Mouse (Mus musculus) frontal cortex, adult (tissue): ENCODE results near the gene 9430097D07Rik.
A peak's percentile ranks its signal among the peaks of the same experiment; 100 is the strongest.

Experiments used
- ATAC-seq: cut with Nextera tagmentation; 2 replicates; pipeline ENCODE4 v1.9.2; 2017; ENCODE audit warnings: mild to moderate bottlenecking, moderate library complexity, mixed read lengths; ENCODE audit not compliant: low TSS enrichment

9430097D07Rik gene

DNA sequence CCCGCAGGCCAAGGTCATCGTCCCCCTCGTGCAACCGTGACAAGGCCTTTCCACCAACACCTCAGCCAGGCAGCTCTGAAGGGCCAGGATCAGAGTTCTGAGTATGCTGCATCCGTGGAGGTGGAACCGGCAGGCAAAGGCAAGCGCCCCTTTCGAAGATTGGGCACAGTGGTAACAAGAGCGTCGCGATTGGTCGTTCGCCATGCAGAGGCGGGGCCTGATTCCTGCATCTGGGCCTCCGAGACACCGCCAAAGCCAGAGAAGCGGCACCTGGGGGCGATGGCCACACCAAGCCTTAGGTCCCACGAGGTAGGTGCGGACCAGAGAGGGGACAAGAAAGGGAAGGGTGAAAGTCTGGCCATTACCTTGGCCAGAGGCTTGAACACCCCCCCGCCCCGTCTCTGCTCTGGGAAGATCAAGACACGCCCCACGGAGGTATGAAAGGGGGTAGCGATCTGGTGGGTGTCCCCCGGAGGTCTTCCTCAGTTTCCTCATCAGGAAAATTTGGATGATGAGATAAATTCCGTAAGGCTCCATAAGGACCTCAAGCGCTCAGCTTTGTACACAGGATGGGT is at the start of gene 9430097D07Rik:
Gene 9430097D07Rik (minus strand): TSS at position 99 of the 575 bp plus-strand sequence.
- peak; percentile 69 for ATAC-seq

DNA sequence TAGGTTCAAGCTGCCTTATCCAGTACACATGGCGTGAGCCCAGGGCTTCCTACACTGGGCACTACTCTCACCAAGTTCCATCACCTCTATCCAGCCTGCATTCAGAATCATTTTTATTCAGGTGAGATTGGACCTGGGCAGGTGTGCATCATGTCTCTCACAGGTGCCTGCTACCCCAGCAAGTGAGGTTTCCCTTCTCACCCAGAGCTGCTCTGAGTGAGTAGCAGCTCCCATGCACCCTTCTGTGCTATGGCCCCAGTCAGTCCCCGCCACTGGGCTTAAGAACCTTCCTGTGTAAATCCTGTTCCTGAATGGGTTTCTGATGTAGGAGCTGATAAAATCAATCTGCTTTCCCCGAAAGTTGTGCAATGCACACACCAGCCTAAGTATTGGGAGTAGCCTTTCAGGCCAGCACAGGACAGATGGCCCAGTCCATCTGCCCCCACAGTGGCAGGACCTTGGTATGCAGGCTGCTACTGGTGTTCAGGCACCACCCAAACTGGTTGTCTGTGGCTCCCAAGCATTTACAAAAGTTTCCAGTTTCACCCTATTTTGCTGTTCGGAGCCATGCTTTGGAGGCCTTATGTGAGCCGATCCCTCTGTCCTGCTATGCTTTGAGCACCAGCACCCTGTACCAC is 48.7 kb upstream of the 9430097D07Rik start:
- ATAC-seq = no peak

DNA sequence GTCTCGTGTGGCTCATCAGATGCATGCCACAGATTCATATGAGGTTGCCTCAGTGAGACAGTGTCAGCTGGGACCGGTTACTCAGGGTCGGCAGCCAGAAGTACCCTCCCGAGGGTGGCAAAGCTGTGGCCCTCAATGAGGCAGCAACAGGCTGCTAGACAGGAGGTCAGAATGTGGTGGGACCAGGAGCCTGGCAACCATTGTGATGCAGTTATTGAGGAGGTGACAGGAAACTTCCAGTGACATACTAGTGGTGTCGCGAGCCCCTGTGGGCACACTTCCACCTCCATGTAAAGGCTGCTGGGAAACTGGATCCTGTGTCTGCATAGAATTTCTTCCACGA is 46.0 kb upstream of the 9430097D07Rik start, which contains the start of gene Ak1:
Gene Ak1 (plus strand): TSS at position 242 of the 343 bp plus-strand sequence.
- no peak for ATAC-seq

DNA sequence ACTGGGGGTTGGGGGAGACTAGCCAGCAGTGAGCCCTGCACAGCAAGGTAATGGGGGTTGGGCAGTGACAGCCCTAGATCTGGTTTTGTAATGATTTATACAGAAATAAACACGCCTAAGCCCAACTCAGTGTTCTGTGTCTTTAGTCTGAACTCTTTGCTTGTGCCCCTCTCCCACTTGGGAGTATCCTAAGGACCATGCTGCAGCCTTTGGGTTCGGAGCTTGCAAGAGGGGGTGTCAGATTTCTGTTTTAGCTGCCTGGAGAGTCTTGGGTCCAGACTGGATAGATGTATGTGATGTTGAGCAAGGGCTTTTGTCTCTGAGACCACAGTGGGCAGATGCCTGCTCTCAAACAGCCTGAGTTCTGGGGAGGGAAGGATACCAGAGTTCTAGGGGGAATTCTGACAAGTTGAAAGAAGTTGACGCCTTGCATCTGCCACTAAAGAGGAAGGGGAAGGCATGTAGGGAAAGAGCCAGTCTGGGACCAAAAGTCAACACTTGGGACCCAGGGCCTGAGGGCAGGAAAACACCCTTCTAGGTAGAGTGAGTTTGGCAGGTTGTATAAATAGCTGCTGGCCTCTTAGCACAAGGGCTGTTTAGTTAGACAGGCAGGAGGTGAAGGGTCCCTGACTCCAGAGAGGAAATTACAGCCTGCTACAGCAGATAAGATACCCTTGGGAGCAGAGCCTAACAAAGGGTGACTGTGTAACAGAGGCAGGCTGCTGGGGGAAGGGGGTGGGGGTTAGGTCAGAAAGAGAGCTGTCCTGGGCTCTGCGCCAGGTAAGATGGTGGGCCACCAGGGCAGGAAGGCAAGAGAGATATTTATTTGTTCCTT is 45.4 kb upstream of the 9430097D07Rik start:
- no peak for ATAC-seq

DNA sequence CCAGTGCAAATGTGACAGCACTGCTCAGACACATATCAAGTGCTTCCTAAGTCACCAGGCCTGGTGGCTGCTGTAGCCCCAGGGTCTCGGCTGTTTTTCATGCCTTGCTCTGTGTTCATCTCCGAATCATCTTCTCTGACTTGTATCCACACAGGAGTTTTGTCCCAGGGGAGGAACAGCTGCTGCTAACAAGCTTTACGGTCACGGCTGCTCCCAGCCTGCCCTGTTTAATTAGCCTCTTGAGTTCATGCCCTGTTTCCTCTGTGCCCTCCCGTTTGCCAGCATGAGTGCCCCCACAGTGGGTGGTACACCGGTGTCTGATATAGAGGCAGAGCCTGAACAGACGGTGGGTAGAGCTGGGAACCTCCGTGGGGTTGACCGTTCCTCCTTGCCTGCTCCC is 42.6 kb upstream of the 9430097D07Rik start:
- no peak for ATAC-seq

DNA sequence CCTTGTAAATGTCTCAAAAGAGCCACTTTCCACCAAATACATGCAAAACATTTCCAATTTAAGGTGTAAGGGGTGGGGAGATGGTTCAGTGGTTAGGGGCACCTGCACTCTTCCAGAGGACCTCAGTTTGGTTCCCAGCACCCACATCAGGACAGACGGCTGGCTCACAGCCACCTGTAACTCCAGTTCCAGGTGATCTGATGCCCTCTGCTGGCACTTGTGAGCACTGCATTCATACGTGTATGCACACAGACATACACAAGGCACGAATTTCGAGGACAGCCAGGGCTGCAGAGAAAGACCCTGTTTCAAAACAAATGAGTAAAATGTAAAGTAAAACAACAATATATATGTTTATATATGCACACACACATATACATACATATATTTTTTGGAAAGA is 42.1 kb upstream of the 9430097D07Rik start:
- no peak for ATAC-seq

DNA sequence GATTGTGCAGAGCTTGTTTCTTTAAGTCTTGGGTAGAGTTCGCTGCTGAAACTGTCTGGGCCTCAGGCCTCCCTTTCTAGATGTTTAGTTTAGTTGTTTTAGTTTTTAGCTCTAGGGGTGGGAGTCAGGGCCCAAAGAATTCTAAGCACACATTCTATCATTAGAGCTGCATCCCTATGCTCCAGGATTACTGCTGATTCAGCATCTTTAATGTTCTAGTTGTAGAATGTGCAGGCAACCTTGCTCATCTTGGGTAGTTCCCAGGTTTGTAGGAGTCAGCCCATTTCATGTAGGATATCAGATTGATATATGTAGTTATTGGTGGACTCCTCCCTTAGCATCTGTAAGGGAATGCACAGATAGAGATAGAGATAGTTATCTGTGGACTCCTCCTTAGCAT is 41.6 kb upstream of the 9430097D07Rik start:
- ATAC-seq = no peak

DNA sequence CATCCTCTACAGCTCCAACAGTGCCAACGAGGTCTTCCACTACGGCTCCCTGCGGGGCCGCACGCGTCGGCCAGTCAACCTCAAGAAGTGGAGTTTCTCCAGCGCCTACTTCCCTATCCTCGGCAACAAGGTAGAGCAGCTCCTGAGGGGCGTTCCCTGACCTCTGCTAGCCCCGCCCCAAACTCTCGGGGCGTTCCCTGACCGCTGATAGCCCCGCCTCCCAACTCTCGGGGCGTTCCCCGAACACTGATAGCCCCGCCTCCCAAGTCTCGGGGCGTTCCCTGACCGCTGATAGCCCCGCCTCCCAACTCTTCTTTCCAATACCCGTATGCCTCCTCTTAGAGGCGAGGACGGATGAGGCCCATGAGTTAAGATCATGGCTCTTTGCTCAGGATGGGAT is 36.8 kb upstream of the 9430097D07Rik start:
- no peak for ATAC-seq

DNA sequence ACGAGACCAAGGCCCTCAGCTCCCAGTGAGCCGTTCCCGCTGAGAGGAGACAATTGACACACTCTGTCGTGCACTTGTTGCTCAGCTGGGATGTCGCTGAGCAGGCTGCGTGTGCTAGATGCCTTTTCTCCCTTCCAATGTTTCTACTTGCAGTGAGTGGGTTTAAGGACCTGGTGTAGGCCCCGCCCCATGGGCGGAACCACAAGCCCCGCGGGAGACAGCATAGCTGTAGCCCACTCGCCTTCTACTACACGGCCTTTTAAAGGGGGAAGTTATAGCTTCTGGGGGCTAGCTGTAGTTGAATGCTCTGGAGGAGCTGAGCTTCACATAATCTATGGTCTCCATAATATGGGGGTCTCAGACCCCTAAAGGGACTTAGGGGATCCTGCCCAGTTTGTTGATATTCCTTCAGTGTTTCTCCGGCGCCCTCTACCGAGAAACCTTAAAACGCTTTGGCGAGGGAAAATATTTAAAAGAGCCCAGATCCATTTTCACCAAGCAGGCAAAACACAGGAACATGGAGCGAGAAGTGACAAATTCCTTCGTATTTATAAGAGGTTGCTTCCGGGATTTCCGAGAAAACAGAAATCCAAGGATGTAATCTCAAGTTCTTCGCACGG is 35.2 kb upstream of the 9430097D07Rik start:
- ATAC-seq = peak; percentile 21; the same call in 1 of the 2 replicates

DNA sequence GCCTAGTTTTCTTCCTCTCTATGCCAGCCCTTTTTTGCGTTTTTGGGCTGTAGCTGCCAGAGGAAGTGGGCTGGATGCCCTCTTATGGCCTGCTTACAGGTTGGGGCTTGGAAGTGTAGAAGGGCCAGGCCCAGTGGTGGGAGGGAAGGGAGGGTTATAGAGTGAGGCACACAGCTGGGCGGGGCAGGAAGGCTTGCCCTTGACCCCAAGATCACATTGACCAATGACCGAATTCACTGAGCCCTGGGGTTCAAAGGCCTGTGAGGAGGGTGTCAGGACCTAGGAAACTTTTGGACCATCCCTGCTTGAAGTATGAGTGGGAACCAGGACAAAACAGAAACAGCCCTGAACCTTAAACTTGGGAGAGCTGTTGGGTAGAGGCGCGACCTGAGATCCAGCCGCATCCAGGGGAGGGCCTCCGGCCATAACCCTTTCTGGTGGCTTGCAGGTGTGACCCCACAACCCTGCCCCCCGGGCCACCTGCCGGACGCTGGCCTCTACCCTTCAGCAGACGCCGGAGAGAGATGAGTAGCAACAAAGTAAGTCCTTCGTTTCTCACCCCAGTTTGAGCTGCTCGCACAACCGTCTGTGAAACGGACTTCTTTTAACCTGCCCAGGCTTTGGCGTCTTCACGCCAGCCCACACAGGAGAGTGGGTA is 33.4 kb upstream of the 9430097D07Rik start:
- no peak for ATAC-seq

DNA sequence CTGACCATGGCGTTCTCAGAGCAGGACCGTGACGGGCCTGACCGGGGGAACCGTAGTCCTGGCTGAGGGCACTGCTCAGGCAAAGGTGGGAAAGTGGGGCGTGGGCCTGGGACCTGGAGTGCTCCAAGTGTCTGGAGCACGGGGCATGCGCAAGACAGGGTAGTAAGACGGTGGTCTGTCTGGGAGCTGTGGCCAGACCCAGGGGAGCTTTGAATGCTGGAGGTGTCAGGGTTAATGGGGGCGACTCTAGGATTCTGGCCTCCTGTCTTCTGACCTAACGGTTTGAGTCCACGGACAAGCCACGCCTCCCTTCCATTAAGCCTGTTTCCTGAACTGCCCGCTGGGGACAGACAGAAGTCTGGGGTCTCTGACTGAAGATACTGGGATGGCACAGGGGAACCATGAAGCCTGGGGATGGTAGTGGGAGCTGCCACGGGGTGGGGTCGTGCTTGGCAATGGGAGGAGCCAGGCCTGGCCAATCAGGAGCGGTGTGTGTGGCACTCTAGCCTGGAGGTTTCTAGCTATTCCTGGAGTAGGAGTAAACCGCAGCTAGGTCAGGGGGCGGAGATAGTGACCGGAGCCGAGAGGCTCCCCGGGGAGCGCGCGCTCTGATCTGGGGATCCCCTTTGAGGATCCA is 32.8 kb upstream of the 9430097D07Rik start:
- ATAC-seq = 0 out of 2 replicates have a peak, but pooled peaks have one; percentile 21

DNA sequence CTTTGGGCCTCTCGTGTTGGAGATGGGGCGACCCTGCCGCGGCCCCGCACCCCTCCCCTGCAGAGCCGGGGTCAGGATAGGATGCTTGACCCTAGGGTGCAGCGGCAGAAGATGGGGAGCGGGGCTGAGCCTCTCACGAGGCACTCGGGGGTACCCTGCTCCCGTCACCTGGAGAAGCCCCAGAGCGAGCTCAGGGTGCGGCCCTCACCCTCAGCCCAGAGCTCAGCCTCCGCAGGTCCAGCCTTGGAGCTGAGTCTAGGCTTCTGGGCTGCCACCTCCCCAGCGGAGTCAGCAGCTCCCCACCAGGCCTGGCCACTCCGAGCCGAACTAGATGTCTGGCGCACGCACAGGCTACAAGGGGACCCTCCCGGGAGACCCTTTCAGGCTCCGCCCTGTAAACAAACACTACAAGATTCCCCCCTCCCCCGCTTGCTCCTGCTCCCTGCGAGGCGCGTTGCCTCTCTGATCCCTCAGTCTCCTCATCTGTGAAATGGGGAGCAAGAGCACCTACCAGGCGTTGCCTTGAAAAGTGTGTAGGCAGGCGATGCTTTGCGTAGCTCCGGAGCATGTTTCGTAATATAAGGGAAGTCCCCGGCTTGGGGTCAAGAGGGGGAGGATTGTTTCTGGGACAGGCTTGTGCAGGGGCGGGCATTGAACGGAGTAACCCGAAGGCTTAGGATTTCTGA is 31.9 kb upstream of the 9430097D07Rik start:
- ATAC-seq = peak; percentile 14; the same call in 1 of the 2 replicates

DNA sequence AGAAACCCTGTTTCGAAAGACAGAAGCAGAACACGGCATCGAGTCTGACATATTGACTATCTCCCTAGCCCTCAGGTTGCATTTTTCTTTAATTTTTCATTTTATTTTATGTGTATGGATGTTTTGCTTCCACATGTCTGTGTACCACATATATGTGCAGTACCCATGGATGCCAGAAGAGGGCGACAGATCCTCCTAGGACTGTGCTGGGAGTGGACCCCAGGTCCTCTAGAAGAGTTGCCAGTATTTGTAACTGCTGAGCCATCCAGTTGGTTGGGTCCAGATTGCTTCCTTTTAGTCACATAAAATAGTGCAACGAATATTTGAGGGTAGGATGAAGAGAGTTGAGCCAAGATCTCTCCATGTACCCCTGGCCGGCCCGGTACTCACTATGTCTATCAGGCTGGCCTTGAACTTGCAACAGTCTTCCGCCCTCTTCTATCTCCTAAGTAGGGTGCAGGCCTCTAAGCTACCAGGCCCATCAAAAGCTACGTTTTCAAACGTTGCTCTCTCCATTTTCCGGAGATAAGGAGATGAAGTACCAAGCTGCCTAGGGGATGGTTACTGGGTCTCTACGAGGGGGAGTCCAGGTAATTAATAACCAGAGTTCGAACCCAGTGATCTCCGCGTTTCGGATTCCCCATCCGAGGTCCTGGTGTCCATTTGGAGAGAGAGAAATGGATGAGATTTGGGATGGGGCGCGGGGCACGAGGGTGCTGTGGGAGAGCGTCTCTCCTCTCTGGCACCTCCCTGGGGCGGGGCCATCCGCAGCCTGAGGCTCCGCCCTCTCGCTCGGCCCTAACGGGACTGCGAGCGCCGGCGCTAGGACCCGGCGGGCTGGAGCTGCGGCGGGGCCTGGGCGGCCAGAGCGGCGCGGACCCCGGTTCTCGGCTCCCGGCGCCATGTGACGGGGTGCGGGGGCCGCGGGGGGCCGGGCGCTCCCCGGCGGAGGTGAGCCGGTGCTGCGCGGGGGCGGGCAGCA is 31.0 kb upstream of the 9430097D07Rik start:
- peak; percentile 72 for ATAC-seq

DNA sequence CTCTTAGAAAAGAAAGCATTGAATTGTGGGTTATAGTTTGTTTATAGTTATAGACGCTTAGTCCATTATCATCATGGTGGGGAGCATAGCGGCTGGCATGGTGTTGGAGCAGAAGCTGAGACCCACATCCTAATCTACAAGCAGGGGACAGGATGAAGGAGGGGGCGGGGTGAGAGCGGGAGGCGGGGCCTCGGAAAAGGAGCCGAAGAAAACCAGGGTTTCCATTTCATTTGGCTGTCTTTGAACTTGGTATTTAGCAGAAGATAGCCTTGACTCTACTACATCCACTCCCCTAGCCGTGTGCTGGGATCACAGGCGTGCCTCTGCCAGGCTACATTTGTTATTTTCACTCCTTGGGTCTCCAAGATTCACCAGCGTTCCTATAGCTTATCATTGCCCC is 29.1 kb upstream of the 9430097D07Rik start:
- ATAC-seq = no peak

DNA sequence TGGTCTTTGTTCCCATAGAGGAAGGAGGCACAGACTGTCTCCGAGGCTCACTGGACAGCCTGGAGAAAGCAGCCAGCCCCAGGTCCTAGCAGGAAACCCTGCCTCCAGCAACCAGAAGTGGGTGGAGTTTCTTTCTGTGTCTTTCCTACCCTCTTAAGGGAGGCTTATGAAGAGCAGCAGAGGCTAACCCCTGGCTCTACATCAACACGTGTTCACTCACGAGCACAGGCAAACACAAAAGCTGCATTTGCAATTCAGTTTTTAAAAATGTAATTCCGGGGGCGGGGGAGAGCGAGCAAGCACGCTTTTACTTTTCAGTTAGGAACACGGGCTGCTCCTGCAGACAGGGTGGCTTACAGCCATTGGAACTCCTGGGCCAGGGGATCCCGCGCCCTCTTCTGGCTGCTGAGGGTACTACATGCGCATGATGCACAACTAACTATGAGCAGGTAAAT is 27.1 kb upstream of the 9430097D07Rik start:
- ATAC-seq = peak; percentile 48

DNA sequence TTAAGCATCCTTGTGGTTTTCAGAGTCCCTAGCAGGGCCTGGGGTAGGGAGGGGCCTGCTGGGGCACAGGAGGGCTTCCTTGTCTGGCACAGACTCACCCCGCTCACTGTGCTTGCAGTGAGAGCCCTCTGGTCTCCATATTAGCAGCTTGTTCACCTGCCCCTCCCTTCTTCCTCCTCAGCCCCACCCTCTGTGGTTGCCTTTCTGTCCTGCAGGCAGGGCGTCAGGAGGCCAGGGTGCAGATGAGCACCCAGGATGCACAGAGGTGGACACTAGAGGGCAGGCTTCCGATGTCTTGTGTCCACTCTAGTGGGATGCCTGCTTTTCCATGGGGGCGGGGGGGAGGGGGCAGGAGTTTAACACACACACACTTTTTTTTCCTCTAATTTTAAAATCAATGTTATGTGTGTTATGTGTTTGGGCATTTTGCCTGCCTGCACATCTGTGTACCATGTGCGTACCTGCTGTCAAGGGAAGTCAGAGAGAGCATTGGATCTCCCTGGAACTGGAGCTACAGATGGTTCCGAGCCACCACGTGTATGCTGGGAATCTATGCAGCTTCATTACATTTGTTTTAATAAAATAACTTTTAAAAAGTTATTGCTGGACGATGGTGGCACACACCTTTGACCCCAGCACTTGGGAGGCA is 26.1 kb upstream of the 9430097D07Rik start:
- ATAC-seq = no peak

DNA sequence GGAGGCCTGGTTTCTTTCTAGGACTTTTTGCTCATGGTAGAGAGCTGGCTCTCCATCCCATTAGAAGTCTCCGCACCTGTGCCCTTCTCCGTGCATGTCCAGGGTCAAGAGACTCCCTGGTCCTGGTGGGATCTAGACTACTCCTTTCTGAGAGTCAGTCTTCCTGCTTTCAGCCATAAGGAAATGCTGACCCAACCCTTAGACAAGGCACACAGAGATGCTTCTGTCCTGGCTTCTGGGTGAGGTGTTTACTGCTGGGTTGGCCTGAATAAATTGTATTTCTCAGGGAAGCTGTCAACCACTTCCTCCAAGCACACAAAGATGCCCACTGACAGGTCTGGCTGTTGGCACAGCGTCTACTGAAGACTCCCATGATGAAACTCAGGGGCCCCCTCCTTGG is 23.9 kb upstream of the 9430097D07Rik start, which contains the start of gene St6galnac6:
Gene St6galnac6 (plus strand): TSS at position 301 of the 400 bp plus-strand sequence.
- ATAC-seq = no peak

DNA sequence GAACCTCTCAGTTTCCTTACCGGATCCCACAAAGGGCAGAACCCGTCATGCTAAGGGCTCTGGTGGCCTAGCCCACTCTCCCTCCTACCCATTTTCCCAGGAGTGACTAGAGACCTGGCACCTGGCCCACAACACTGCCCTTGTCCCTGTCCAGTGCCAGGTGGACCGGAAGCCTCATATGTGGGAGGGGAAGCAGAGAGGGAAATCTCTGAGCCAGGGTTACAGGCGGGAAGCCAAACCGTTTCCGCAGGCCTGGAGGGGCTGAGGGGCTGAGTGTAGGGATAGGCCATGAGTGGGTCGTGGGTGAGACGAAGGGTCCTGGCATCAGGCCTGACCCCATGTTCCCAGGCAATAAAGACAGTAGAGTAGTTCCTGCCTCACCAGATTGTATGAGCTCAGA is 23.0 kb upstream of the 9430097D07Rik start:
- ATAC-seq = no peak

DNA sequence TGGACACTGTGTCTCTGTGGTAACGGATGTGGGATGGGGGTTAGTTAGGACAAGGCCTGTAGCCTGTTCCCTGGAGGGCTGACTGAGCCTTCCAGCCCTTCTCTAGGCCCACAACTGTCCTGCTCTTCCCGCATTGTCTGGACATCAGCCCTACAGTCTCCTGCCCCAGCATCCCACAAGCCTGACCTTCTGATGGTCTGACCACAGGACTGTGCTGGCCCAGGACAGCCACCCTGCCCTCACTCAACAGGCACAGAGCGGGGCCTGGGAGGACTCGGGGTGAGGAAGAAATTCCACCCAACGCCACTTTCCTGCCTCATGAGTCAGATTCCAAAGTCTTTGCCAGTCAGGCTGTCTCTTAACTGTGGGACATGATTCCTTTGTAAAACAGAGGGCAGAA is 22.2 kb upstream of the 9430097D07Rik start:
- ATAC-seq = no peak
